Mouse (Mus musculus) neural tube, embryonic 11.5 days (tissue): ENCODE data around the gene Smarcb1. TPM values are rescaled to one million over a fixed set of nuclear protein-coding genes. Genes with fewer than 3 reads are reported as not detected.
"Not testable (repeated sequence)": the region's sequence is repeated elsewhere in the genome, so short reads cannot be mapped to it uniquely, and the experiment has no call there.

Source experiments
- ATAC-seq: fragments of 200-750 bp; cut with Nextera tagmentation; 2 replicates; pipeline ENCODE4 v1.8.0; 2017; ENCODE audit warnings: moderate number of reproducible peaks, mild to moderate bottlenecking, moderate TSS enrichment, moderate library complexity; ENCODE audit not compliant: insufficient read depth, low FRiP score, low TSS enrichment
- DNase-seq: peaks from one replicate; pipeline ENCODE4 v3.0.0-alpha.2; 2015; ENCODE audit warnings: low spot score
- H3K27ac ChIP-seq: fragments of 300-500 bp; sonication (generic); 2 replicates; pipeline ENCODE4 v1.5.1; 2014; ENCODE audit warnings: low read depth, mild to moderate bottlenecking, low read length
- H3K27me3 ChIP-seq: fragments of 300-500 bp; sonication (generic); 2 replicates; pipeline ENCODE4 v1.6.1; 2014; ENCODE audit warnings: mild to moderate bottlenecking, low read length, mixed read lengths; ENCODE audit not compliant: control insufficient read depth, insufficient read depth
- H3K36me3 ChIP-seq: fragments of 300-500 bp; sonication (generic); 2 replicates; pipeline ENCODE4 v1.6.1; 2014; ENCODE audit warnings: mild to moderate bottlenecking, low read length, moderate library complexity, mixed read lengths; ENCODE audit not compliant: control insufficient read depth, insufficient read depth
- H3K4me1 ChIP-seq: fragments of 300-500 bp; sonication (generic); 2 replicates; pipeline ENCODE4 v1.6.1; 2014; ENCODE audit warnings: low read length, mixed read lengths; ENCODE audit not compliant: control insufficient read depth, insufficient read depth
- H3K4me2 ChIP-seq: fragments of 300-500 bp; sonication (generic); 2 replicates; pipeline ENCODE4 v1.6.1; 2014; ENCODE audit warnings: low read depth, mild to moderate bottlenecking, moderate library complexity
- H3K4me3 ChIP-seq: fragments of 300-500 bp; sonication (generic); 2 replicates; pipeline ENCODE4 v1.5.1; 2014; ENCODE audit warnings: low read depth, low read length
- H3K9ac ChIP-seq: fragments of 300-500 bp; sonication (generic); 2 replicates; pipeline ENCODE4 v1.6.1; 2014; ENCODE audit warnings: mild to moderate bottlenecking, low read length
- H3K9me3 ChIP-seq: fragments of 300-500 bp; sonication (generic); 2 replicates; pipeline ENCODE4 v1.6.1; 2016; ENCODE audit warnings: low read length; ENCODE audit not compliant: control insufficient read depth
- WGBS: fragments of 180-500 bp; shearing (Covaris S2); extraction: QIAGEN DNeasy Blood & Tissue Kit; methylation state at CpG from one replicate; pipeline ENCODE4 v1.1.7; 2014; 5-methylcytosine and 5-hydroxymethylcytosine counted together
- polyA plus RNA-seq: library from polyadenylated mRNA; unstranded; fragments of >200 nt; fragmentation: Nextera tagmentation; extraction: Ambion mirVana; gene quantifications from 2 replicates; pipeline ENCODE4 v1.2.1, GENCODE M21; 2014

Smarcb1 gene
- polyA plus RNA-seq, 1 experiment from 2014 or later = 294 TPM

- Histone ChIP-seq H3K4me1 (peaks cover 7% of the 10 kb centered on the region), H3K9me3 (no peaks in the 10 kb centered on the region), H3K4me3 (no peak overlapping the region), H3K4me2 (no peak overlapping the region), H3K27ac (no peak overlapping the region), H3K9ac (no peak overlapping the region), H3K36me3 (peaks cover 26% of the 10 kb centered on the region), H3K27me3 (no peaks in the 10 kb centered on the region)
- WGBS = 77% methylated on average over 6 of the region's 6 CpGs
- no peak for DNase-seq
- ATAC-seq = no peak
Measured at GRCm38 (mm10) chr10:75898039-75898564, 23.3 kb downstream of the Smarcb1 start.

DNA sequence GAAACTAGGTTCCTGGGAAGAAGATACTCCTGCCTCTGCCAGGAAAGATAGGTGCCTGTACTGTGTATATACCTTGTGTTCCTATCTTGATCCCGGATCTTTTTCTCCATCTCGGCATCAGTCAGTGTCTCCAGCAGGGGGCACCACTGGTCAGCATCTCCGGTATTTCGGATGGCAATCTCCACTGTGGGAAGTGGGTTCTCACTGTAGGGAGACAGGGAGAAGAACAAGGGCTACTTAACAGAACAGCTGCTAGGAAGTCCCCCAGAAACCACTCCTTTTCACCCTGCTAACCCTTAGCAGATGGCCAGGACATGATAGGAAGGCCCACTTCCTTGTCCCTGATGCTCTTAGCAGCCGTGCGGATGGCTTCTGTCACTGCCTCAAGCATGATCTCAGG, 24.0 kb downstream of the Smarcb1 start:
- 44% methylated on average over 6 of the region's 6 CpGs for WGBS
- peaks cover 21% of the 10 kb centered on the region for H3K36me3 ChIP-seq
- ATAC-seq = no peak
- H3K27me3 ChIP-seq = no peaks in the 10 kb centered on the region
- DNase-seq = peak; percentile 79
- H3K4me1 ChIP-seq = peaks cover 10% of the 10 kb centered on the region
- no peaks in the 10 kb centered on the region for H3K9me3 ChIP-seq
- no peak overlapping the region for H3K4me3 ChIP-seq
- H3K27ac ChIP-seq = no peak overlapping the region
- no peak overlapping the region for H3K9ac ChIP-seq
- no peak overlapping the region for H3K4me2 ChIP-seq

DNA sequence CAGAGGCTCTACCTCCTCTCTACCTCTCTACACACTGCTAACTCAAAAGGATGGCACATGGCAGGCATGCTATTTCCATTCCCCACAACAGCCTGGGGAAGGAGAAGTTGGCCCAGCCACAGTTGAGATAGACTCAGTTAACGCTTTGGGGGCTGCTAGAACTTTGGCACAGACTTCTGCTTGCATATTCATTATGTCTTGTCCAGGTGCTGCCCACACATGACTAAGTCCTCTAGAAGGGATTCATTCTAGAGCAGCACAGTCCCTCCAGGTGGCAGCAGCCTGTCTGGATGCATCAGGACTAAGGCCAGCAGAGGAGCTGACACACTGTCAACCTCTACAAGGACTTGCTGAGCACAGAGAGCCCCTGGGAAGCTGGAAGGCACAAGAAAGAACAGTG, 25.2 kb downstream of the Smarcb1 start:
- H3K4me2 ChIP-seq = no peak overlapping the region
- peaks cover 13% of the 10 kb centered on the region; the same call in 1 of the 2 replicates for H3K36me3 ChIP-seq
- no peak for DNase-seq
- ATAC-seq = no peak
- no peak overlapping the region for H3K4me3 ChIP-seq
- no peaks in the 10 kb centered on the region for H3K27me3 ChIP-seq
- H3K9me3 ChIP-seq = no peaks in the 10 kb centered on the region
- H3K4me1 ChIP-seq = peaks cover 10% of the 10 kb centered on the region
- WGBS = 96% methylated on average over 1 of the region's 1 CpGs
- no peak overlapping the region for H3K9ac ChIP-seq
- no peak overlapping the region for H3K27ac ChIP-seq

DNA sequence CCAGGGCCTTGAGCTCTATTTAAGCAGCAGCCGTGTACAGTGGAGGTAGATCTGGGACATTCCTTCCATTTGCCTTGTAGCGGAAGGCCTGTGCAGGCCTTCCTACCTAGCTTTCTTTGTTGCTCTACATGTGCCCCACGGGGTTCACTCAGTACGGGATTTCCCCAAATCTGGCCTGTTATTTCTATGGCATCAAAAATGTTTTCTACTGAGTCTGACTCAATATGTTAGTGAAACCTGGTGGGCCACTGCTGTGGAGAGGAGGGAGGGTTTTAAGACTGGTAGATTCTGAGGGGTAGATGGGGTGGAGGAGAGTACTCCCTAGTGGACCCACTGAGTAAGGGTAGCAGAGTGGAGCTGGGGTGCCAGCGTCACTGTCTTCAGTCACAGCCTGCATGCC, 25.7 kb downstream of the Smarcb1 start:
- Histone ChIP-seq H3K4me2 (no peak overlapping the region), H3K27ac (no peak overlapping the region), H3K9ac (no peak overlapping the region), H3K4me3 (no peak overlapping the region), H3K27me3 (no peaks in the 10 kb centered on the region), H3K36me3 (peaks cover 13% of the 10 kb centered on the region; the same call in 1 of the 2 replicates), H3K4me1 (peaks cover 10% of the 10 kb centered on the region), H3K9me3 (no peaks in the 10 kb centered on the region)
- DNase-seq (no peak), ATAC-seq (no peak)
- 88% methylated on average over 5 of the region's 5 CpGs for WGBS

DNA sequence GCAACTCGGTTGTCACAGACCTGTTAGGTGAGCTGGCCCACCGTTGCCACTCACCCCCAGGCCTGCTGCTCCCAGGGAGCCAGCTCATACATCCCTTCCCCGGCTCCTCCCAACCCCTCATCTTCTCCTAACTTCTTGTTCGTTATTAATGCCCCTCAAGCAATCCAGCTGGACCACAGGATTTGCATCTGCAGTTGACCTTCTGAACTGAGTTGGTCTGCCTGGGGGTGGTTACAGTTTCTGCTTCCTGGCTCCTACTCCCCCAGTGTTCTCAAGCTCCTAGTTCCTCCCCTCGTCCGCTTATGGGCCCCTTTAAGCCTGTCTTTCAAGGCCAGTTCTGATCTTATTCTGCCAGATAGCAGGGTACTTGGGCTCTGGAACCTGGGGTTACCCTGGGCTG, 26.8 kb downstream of the Smarcb1 start:
- Histone ChIP-seq H3K4me1 (peaks cover 10% of the 10 kb centered on the region), H3K4me3 (no peak overlapping the region)

DNA sequence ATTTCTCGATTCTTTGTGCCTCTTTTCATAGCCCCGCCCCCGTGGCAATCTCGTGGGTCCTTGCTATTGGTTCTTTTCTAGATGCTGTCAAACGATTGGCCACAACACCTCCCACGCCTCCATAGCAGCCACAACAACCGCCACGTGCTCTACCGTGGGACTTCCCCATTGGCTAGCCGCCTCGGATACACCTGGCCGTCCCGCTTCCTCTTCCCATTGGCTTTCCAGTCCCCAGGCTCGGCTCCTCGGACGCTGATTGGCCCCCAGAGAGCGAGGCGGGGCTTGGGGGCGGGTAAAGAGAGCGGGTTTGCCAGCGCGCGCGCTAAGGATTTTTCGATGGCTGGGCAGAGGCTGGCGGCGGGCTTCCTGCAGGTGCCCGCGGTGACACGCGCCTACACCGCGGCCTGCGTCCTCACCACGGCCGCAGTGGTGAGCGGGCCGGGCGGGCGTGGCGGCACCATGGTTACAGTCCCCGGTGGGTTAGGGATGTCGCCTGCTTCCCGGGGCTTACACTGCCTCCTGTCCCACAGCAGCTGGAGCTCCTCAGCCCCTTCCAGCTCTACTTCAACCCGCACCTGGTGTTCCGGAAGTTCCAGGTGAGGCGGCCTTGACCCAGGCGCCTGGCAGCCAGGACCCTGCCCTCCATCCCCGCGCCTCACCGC, 28.2 kb downstream of the Smarcb1 start, which contains the start of gene Derl3:
TSS of gene Derl3 (plus strand) at position 325 of the 662 bp plus-strand sequence.
- 1% methylated on average over 51 of the region's 51 CpGs for WGBS
- ATAC-seq (peak; percentile 100), DNase-seq (peak; percentile 96)

More for the DNA sequence above, 26.8 kb downstream of the Smarcb1 start:
- no peak for DNase-seq
- ATAC-seq = no peak
- WGBS = 74% methylated on average over 6 of the region's 6 CpGs
- Histone ChIP-seq H3K9ac (no peak overlapping the region), H3K27ac (no peak overlapping the region), H3K9me3 (no peaks in the 10 kb centered on the region), H3K27me3 (no peaks in the 10 kb centered on the region), H3K36me3 (peaks cover 13% of the 10 kb centered on the region; the same call in 1 of the 2 replicates), H3K4me2 (no peak overlapping the region)

GRCm38 (mm10) chr10:75889406-75890153, 31.8 kb downstream of the Smarcb1 start:
- Histone ChIP-seq H3K27me3 (no peaks in the 10 kb centered on the region), H3K4me3 (no peak overlapping the region), H3K27ac (no peak overlapping the region), H3K4me1 (peaks cover 10% of the 10 kb centered on the region), H3K9me3 (no peaks in the 10 kb centered on the region), H3K4me2 (no peak overlapping the region), H3K9ac (no peak overlapping the region), H3K36me3 (no peaks in the 10 kb centered on the region)
- no peak for DNase-seq
- no peak for ATAC-seq
- WGBS = 57% methylated on average over 8 of the region's 8 CpGs

More for the DNA sequence above, 28.2 kb downstream of the Smarcb1 start, which contains the start of gene Derl3:
- no peaks in the 10 kb centered on the region for H3K9me3 ChIP-seq
- no peaks in the 10 kb centered on the region for H3K27me3 ChIP-seq
- peaks cover 13% of the 10 kb centered on the region; the same call in 1 of the 2 replicates for H3K36me3 ChIP-seq
- H3K9ac ChIP-seq = peak within 1 kb of the TSS; percentile 55
- H3K4me1 ChIP-seq = peaks cover 10% of the 10 kb centered on the region
- 0 out of 2 replicates have a peak within 1 kb of the TSS, but pooled peaks have one; percentile 20 for H3K27ac ChIP-seq
- peak within 1 kb of the TSS; percentile 79 for H3K4me2 ChIP-seq
- peak within 1 kb of the TSS; percentile 35 for H3K4me3 ChIP-seq

- H3K9me3 ChIP-seq, DNase-seq, H3K27me3 ChIP-seq, H3K4me3 ChIP-seq, H3K4me1 ChIP-seq, H3K36me3 ChIP-seq, H3K4me2 ChIP-seq, ATAC-seq, H3K9ac ChIP-seq, H3K27ac ChIP-seq: not testable (repeated sequence)
- 80% methylated on average over 5 of the region's 5 CpGs for WGBS
Measured at GRCm38 (mm10) chr10:75887504-75887903, 33.9 kb downstream of the Smarcb1 start.
